Mouse (Mus musculus): ENCODE measurements around the gene Fndc4.

The Fndc4 gene

DNA sequence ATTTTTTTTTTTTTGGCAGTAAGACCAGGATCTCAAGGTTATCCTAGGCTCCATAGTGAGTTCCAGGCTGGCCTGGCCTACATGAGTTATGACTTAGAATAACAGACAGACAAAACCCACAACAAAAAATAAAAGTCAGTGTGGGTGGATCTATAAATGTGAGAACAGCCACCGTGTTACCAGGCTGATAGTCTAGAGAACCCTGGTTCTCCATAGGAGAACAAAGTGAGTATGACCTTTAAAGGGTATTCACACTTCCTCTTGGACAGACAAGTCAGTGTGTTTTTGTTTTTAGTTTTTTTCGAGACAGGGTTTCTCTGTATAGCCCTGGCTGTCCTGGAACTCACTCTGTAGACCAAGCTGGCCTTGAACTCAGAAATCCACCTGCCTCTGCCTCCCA, 39.9 kb downstream of the Fndc4 start:
- DNase-seq: no peak

DNA sequence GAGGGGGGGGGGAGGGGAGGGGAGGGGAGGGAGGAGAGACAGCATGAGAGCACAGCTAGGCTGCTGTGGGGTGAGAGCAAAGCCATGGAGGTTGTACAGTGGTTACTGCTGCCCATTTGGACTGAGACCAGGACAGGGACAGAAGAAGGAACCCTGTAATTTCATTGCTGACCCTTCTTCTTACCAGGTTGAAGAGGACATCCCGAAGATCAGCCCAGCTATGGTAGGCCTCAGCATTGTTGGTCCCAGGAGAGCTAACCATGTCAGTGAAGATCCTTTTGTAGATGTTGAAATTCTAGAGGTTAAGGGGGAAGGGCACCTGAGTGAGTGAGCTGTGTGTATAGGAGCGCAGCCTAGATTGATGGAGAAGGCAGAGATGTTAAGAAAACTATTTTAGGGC, 40.5 kb downstream of the Fndc4 start:
- DNase-seq: no peak

DNA sequence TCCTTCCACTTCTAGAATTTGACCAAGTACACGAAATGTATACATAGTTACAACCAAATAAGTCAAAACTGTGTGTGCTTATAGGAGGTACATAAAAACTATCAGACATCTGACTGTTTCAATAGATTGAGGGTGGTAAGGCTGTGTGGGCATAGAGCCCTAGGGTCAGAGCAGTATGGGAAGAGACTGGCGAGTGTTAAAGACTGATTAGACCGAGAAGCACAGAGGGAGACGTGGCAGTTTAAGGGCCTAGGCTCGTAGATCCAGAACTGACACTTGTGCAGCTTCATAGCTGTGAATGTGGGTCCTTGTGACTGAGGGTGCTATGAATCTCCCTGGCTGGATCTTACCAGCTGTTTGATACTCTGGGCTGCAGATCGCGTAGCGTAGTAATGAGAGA, 41.0 kb downstream of the Fndc4 start:
- no peak for DNase-seq

DNA sequence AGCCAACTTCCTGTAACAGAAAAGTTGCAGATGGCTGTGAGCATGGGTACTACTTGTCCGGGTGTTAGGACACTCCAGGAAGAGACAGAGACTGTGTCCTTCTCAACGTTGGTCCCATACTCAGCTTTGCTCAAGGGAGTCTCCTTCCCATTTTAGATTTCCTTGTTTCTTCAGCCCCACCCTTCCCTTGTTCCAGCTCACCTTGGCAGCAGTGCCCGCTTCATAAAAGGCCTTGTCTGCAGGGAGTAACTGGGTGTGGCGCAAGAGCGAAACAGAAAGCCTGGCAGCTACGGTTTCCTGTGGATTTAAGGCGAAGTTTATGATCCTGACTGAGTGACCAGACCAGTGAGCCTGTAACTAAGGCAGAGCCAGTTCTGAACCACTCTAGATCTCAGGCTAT, 41.4 kb downstream of the Fndc4 start:
- no peak for DNase-seq

DNA sequence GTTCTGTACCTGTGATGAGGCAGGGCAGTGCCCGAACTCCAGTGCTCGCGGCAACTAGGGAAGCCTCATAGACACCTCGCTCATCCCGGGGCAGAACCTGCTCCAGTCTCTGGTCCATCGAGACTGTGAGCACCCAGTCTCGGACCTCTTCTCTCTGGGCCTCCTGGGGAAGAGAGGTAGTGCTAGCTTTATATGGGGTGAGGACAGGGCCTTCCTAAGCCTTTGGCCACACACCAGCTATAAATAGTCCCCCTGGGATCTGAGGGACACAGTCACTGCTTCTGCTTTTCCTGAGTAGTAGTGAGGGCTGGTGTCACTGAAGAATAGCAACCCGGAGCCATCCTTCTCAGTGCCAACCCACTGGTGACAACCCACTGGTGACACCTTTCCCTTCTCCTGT, 42.1 kb downstream of the Fndc4 start:
- no peak for DNase-seq

DNA sequence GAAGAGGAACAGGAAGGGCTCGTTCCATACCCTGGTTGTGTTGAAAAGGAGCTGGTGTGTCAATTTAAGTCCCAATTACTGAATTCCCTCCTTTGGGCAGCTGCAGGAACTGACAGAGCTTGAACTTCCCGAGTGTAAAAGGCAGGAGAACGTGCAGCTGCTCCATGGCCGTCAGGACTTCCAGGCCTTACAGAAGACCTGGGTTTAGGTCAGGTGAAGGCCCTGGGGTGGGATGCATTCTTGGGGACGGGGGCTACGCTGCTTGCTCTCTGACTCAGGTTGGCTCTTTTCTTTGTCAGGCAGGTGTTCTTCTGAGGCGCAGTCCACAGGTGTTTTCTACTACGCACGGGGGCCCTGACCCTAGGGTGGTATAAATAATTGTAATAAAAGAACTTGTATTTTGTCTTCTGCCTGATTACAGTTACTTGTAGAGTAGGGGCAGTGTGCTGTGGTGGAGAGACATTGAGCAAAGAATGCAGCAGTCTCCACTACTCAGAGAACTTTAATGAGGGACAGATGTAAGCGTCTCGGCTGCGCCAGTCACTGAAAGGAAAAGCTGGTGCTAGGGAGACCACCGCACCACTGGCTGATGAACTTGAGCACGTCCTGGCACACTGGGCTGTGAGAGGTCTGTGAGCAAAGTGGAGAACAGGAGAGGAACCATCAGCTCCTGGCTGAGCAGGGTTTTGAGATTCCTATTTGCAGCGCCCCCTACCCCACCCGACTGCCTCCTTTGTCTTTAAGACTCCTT, 42.9 kb downstream of the Fndc4 start:
- DNase-seq: no peak

DNA sequence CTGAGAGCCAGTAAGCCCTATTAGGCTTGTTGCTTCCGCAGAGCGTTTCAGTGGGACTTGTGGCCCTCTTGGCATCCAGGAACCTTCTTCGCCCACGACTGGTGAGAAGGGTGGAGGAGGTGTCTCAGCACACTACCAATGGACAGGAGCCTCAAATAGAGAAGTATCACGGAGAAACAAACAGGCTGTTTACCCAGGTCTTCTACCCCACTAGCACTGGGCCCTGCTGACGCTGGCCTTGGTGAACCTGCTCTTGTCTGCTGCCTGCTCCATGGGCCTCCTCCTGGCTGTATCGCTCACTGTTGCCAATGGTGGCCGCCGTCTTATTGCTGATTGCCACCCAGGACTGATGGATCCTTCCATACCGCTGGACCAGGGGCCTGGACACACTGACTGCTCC, 43.7 kb downstream of the Fndc4 start:
- no peak for DNase-seq

DNA sequence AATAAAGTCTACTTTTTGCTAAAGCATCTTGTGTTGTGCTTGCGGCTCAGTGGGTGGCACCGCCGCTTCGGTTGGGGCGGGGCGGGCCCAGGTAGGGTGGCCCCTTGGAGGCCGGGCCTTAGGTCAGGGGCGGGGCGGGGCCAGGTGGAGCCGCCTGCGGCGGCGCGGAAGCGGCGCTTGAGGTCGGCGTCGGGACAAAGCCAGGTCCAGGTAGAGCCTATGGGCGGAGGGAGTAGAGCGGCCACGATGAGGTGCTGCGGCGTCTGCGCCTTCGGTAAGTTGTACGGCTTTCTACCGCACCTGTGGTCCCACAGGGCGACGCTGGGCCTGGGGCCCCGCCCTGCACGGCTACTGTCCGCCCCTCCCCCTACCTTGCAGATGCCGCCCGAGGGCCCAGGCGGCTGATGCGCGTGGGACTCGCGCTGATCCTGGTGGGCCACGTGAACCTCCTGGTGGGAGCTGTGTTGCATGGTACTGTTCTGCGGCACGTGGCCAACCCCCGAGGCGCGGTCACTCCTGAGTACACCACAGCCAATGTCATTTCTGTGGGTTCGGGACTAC, 44.3 kb downstream of the Fndc4 start, which contains the start of gene Krtcap3:
Gene Krtcap3, plus strand, starts transcription at position 151 of the 561 bp plus-strand sequence.
- peak; percentile 43 to 46 for DNase-seq

DNA sequence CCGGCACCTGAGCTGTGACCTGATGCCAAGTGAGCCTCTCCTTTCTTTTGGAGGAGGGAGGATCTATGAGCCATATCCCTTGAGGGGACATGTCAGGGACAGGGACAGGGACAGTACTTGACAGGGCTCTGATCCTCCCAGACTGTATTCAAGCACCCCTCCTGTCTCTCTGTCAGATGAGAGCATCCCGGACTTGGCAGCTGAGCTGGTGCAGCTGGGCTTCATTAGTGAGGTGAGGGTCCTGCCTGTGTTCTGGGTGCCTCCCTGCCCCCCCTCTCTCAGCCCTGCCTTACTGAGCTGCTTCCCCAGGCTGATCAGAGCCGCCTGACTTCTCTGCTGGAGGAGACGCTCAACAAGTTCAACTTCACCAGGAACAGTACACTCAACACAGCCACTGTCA, 45.2 kb downstream of the Fndc4 start:
- DNase-seq: no peak

Data from cerebellum, postnatal 10 days (tissue).